Mouse (Mus musculus): ENCODE data around the gene Pld6. TPM values are rescaled to one million over a fixed set of nuclear protein-coding genes. Genes with fewer than 3 reads are reported as not detected.

Pld6 gene
- total and polyA plus RNA-seq, 3 experiments, result 1.7 to 12.5 (median 2.6) TPM

GRCm38 (mm10) chr11:59786444-59787198 lies 824 bp downstream of the Pld6 start:
- DNase-seq, result peak; percentile 48

- DNase-seq, result no peak
Measured at GRCm38 (mm10) chr11:59783591-59783990, 3.9 kb downstream of the Pld6 start.

DNA sequence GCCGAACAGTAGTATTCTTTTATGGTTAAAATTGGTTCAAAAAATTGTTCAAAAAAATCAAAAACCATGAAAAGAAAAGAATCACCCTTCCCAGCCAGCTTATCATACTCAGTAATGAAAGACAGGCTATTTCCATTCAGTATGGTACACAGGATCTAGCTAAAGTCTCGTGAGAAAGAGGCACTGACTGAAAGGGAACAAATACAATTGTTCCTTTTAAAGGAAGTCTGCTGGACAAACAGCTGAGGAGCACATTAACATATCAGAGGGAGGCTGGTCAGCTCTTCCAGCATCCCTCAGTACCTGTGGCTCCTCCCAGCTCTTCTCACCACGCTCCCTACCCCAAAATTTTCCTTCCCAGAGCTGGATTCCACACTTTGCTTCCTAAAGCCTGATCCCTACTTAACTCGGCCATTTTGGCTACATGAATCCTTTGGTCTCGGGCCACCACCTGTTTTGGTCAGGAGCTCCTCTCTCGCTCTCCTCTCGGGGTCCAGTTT lies 5.3 kb downstream of the Pld6 start:
- no peak for DNase-seq

GRCm38 (mm10) chr11:59780241-59780640 lies 7.2 kb downstream of the Pld6 start:
- DNase-seq, result no peak

- no peak for DNase-seq
Measured at GRCm38 (mm10) chr11:59779406-59779805, 8.0 kb downstream of the Pld6 start.

- no peak for DNase-seq
Measured at GRCm38 (mm10) chr11:59778874-59779223, 8.6 kb downstream of the Pld6 start.

GRCm38 (mm10) chr11:59778181-59778873 lies 9.1 kb downstream of the Pld6 start:
- peak; percentile 81 for DNase-seq

DNA sequence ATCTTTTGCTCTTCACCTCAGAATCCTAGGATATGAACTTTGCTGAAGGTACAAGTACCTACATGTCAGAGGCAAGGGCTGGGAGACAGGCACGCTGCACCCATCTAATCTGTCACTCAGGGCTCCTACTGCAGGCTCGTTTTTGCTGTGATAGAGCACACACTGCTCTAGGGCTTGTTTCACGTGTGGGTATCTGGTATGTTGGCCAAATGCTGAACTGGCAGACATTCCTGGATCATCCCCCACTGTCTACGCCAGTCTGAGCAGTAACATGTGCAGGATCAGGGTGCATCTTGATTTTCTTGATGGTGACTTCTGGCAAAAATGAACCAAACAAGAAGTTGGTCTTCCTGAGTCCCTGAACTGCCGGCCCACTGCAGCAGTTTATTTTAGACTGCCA lies 10.2 kb downstream of the Pld6 start:
- no peak for DNase-seq

GRCm38 (mm10) chr11:59775435-59776148 lies 11.9 kb downstream of the Pld6 start:
- DNase-seq, result no peak

DNA sequence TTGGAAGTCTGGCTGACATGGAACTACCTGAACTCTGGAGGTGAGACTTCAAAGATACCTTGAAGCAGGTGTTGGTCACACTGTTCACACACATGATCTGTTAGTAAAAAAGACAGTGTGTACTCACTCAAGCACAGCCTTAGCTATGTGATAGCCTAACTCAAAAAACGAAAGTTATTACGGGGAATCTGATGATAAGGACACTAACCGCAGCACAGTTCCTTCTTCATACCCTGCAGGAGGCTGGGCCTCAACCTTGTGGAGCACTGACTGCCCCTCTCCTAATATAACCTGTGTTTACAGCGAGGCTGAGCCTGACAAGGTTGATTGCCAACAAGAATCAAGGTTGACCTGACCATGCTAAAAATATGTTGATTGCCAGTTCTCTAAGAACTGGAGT lies 12.9 kb downstream of the Pld6 start:
- no peak for DNase-seq

- DNase-seq, result peak; percentile 30
Measured at GRCm38 (mm10) chr11:59772902-59773301, 14.5 kb downstream of the Pld6 start.

- DNase-seq, result no peak
Measured at GRCm38 (mm10) chr11:59772291-59772690, 15.2 kb downstream of the Pld6 start.

DNA sequence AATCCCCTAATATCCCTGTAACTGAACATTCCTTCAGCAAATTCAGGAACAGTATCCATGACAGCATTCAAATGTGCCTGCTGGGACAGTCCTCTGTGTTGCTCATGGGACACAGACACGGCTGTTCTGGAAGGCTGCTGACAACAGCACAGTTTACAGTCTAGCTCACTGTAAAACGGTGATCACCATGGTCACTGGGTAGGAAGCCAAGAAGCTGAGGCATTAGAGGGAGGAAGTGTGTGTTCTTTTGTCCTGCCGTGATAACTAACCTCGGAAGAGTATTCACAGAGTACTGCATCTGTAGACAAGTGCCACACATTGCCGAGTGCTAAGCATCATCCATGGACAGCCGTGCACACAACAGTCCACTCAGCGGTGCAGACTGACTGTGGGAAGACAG lies 16.7 kb downstream of the Pld6 start:
- no peak for DNase-seq

DNA sequence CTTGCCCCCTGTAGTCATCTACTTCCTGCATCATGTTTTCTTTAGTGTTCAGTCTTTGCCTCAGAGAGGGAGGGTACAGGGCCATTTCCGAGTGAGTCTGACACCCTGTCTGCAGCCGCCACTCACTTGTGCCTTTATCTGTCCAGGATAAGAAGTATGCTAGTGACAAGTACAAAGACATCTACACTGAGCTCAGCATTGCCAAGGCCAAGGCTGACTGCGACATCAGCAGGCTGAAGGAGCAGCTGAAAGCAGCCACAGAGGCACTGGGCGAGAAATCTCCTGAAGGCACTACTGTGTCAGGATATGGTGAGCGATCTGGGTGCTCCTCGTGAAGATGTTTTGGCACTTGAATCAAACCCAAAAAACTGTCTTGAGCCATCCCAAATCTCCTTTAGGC lies 17.7 kb downstream of the Pld6 start:
- peak; percentile 56 for DNase-seq

GRCm38 (mm10) chr11:59769307-59769706 lies 18.1 kb downstream of the Pld6 start:
- no peak for DNase-seq

GRCm38 (mm10) chr11:59760796-59761195 lies 26.6 kb downstream of the Pld6 start:
- DNase-seq, result no peak

DNA sequence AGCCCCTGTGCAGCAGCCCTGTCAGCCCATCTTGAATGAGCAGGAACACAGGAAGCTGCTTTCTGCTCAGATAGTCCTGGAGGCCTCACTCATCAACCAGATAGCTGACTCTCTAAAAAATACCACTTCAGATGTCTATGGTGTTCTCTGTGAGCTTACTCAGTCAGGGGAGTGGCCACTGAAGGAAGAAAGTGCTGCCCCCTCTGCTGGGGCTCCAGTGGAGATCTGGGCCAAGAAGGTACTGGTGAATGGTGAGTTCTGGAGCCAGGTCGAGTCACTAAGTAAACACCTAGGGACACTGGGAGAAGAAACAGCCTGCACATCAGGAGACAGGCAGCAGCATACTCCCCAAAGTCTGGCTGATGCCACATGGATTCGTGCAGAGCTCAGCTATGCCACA lies 27.8 kb downstream of the Pld6 start:
- DNase-seq, result no peak

- peak; percentile 82 for DNase-seq
Measured at GRCm38 (mm10) chr11:59759178-59759577, 28.3 kb downstream of the Pld6 start.

DNA sequence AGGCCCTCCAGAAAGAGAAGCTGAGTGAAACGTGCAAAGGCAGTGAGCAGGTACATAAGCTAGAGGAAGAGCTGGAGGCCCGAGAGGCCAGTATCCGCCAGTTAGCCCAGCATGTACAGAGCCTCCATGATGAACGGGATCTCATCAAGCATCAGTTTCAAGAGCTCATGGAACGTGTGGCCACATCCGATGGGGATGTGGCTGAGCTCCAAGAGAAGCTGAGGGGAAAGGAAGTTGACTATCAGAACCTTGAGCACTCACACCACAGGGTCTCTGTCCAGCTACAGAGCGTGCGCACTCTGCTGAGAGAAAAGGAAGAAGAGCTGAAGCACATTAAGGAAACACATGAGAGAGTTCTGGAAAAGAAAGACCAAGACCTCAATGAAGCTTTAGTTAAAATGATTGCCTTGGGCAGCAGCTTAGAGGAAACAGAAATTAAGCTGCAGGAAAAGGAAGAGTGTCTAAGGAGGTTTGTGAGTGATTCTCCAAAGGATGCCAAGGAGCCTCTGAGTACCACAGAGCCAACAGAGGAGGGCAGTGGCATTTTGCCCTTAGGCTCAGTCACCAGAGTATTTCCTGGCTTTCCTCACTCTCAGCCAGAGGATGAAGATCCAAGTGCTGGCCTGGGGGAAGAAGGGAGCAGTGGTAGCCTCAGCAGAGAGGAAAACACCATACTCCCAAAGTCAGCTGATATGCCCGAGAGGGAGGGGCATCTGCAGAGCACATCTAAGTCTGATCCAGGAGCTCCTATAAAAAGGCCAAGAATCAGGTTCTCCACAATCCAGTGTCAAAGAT lies 29.1 kb downstream of the Pld6 start:
- DNase-seq, result no peak

- no peak for DNase-seq
Measured at GRCm38 (mm10) chr11:59756351-59756750, 31.1 kb downstream of the Pld6 start.

- no peak for DNase-seq
Measured at GRCm38 (mm10) chr11:59754504-59754903, 32.9 kb downstream of the Pld6 start.

GRCm38 (mm10) chr11:59749050-59749449 lies 38.4 kb downstream of the Pld6 start:
- no peak for DNase-seq
